Comparison of ENCODE assay signal across 19 mouse cellular contexts in the genomic region with DNA sequence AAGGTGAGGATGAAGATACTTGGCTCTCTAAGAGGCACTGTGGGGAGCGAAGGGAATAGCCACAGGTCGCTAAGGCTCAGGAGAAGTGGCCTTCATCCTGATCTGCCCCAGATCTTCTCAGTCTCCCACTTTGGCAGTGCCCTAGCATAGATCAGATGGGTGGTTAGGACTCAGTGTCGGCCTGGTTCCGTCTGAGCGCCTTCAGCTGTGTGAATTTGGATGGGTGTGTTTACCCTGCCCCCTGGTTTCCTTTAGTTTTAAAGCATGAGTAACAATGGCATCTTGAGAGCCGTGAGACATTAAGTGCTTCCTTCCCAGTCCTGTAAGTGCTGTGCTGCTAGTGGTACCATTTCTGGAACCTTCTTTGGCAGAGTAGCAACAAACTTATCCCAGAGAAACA. TPM values are rescaled to one million over a fixed set of nuclear protein-coding genes. Genes with fewer than 3 reads are reported as not detected.
DNase-seq lines count a peak whose midpoint lies in the region; ATAC-seq and TF ChIP-seq lines count a peak whose summit lies in the region.
"Had no signal": no experiment of that assay in that cellular context is flagged by ENCODE, and none has a peak within 500 bp of the region (broad histone marks: within the 10 kb centered on the region; RNA-seq: fewer than 3 reads in every experiment).

No protein-coding gene starts in this region.

- no peak for TF ChIP-seq CTCF in small intestine, adult 2 months (IDR thresholded peaks at IDR 0.05; ENCODE audit: extremely low read depth, insufficient read length, insufficient replicate concordance, low read depth, low read length)

- no peaks in the 10 kb centered on the region for H3K9me3 ChIP-seq in liver, embryonic 11.5 days (ENCODE audit: control insufficient read depth, low read length)
- H3K9me3 ChIP-seq in liver, embryonic 13.5 days (replicated peaks), result no peaks in the 10 kb centered on the region
- H3K9me3 ChIP-seq: forebrain, embryonic 13.5 days; heart, embryonic 10.5 days; hindbrain, embryonic 12.5 days; limb, embryonic 13.5 days; neural tube, embryonic 13.5 days had no signal

- H3K4me2 ChIP-seq in liver, embryonic 11.5 days, result peak overlapping the region; percentile 90
- H3K4me2 ChIP-seq in liver, embryonic 13.5 days, result peak overlapping the region; percentile 95
- H3K4me2 ChIP-seq: forebrain, embryonic 13.5 days; hindbrain, embryonic 12.5 days; limb, embryonic 13.5 days had no signal

- peak; percentile 87 for DNase-seq in heart, adult 11 months
- DNase-seq in heart, postnatal 36 days, result no peak
- no peak for DNase-seq in liver, embryonic 11.5 days (ENCODE audit: low spot score)
- DNase-seq in liver, result no peak
- DNase-seq in liver, embryonic 13.5 days, result no peak
- DNase-seq in lung, postnatal 36 days, result no peak
- no peak for DNase-seq in T-cell, adult 2 months (ENCODE audit: low spot score)
- DNase-seq: adrenal gland, adult 2 months; cerebellum, adult 8-10 months; gastrocnemius, postnatal 36 days; heart, postnatal 10 days; midbrain, embryonic 14.5 days had no signal

- TF ChIP-seq POLR2A in small intestine, adult 2 months (IDR thresholded peaks at IDR 0.05; ENCODE audit: low read depth, low read length), result no peak

- peaks cover 78% of the 10 kb centered on the region for H3K4me1 ChIP-seq in liver, embryonic 11.5 days (replicated peaks; ENCODE audit: control insufficient read depth, insufficient read depth, low read length)
- peaks cover 96% of the 10 kb centered on the region for H3K4me1 ChIP-seq in liver, embryonic 13.5 days (replicated peaks)
- H3K4me1 ChIP-seq in small intestine, adult 2 months (ENCODE audit: control insufficient read depth, insufficient read depth, insufficient read length, low read length), result peaks cover 5% of the 10 kb centered on the region

- H3K36me3 ChIP-seq in liver, embryonic 11.5 days (ENCODE audit: control insufficient read depth, insufficient read depth, low read length), result no peaks in the 10 kb centered on the region
- peaks cover 63% of the 10 kb centered on the region for H3K36me3 ChIP-seq in liver, embryonic 13.5 days
- no peaks in the 10 kb centered on the region for H3K36me3 ChIP-seq in small intestine, adult 2 months (ENCODE audit: control insufficient read depth, insufficient read depth, low read length)
- H3K36me3 ChIP-seq: heart, embryonic 10.5 days; hindbrain, embryonic 12.5 days; limb, embryonic 13.5 days; neural tube, embryonic 13.5 days had no signal

- ATAC-seq in liver, embryonic 11.5 days (replicated peaks; ENCODE audit: low FRiP score), result no peak
- no peak for ATAC-seq in liver, embryonic 13.5 days (ENCODE audit: low read depth)
- ATAC-seq: forebrain, embryonic 13.5 days had no signal

- H3K4me3 ChIP-seq in liver, embryonic 11.5 days (ENCODE audit: low read depth, low read length), result peak overlapping the region; percentile 21; the same call in 1 of the 2 replicates
- H3K4me3 ChIP-seq in liver, embryonic 13.5 days (replicated peaks), result peak overlapping the region; percentile 82
- no peak overlapping the region for H3K4me3 ChIP-seq in small intestine, adult 2 months (ENCODE audit: low read depth, low read length)
- H3K4me3 ChIP-seq: forebrain, embryonic 13.5 days; heart, embryonic 10.5 days; hindbrain, embryonic 12.5 days; limb, embryonic 13.5 days; neural tube, embryonic 13.5 days had no signal

- H3K27ac ChIP-seq in liver, embryonic 11.5 days (ENCODE audit: low read depth, low read length), result no peak overlapping the region
- H3K27ac ChIP-seq in liver, embryonic 13.5 days, result peak overlapping the region; percentile 98
- peak overlapping the region; percentile 53; the same call in 1 of the 2 replicates for H3K27ac ChIP-seq in small intestine, adult 2 months (ENCODE audit: insufficient read depth, low read depth, low read length)
- H3K27ac ChIP-seq: forebrain, embryonic 13.5 days; heart, embryonic 10.5 days; hindbrain, embryonic 12.5 days; limb, embryonic 13.5 days; neural tube, embryonic 13.5 days had no signal

- intact Hi-C loops in heart, postnatal 36 days (cut with DNase I), result no loop called here

- H3K9ac ChIP-seq in liver, embryonic 11.5 days (ENCODE audit: low read depth, low read length), result 0 out of 2 replicates have a peak overlapping the region, but pooled peaks have one; percentile 1
- H3K9ac ChIP-seq in liver, embryonic 13.5 days, result peak overlapping the region; percentile 95; the same call in 1 of the 2 replicates
- H3K9ac ChIP-seq: forebrain, embryonic 13.5 days; hindbrain, embryonic 12.5 days; limb, embryonic 13.5 days; neural tube, embryonic 13.5 days had no signal

- H3K27me3 ChIP-seq in liver, embryonic 11.5 days (replicated peaks; ENCODE audit: control insufficient read depth, insufficient read depth, low read length), result no peaks in the 10 kb centered on the region
- H3K27me3 ChIP-seq in liver, embryonic 13.5 days, result no peaks in the 10 kb centered on the region
- H3K27me3 ChIP-seq in small intestine, adult 2 months (ENCODE audit: control insufficient read depth, insufficient read depth, low read length), result no peaks in the 10 kb centered on the region
- H3K27me3 ChIP-seq: forebrain, embryonic 13.5 days; hindbrain, embryonic 12.5 days; neural tube, embryonic 13.5 days had no signal

- WGBS in liver, embryonic 11.5 days, result 45% methylated on average over 6 of the region's 6 CpGs
- 36% methylated on average over 6 of the region's 6 CpGs for WGBS in liver, embryonic 13.5 days (ENCODE audit: insufficient replicate concordance)
- 77% methylated on average over 6 of the region's 6 CpGs for WGBS in small intestine, adult 2 months

RNA-seq across cellular contexts. Expression of a gene that starts 14.1 kb away (rescaled TPM):
- 10 to 100 TPM; 42.5 to 62.0 TPM for total RNA-seq in heart, postnatal 36 days (2021)
- polyA plus RNA-seq in liver, embryonic 11.5 days (2014; fragmentation: Nextera tagmentation; extraction: Ambion mirVana), result 125 and 137 TPM in 2 replicates
- 42.7 and 55.6 TPM in 2 replicates for polyA plus RNA-seq in liver, embryonic 13.5 days (2015; fragmentation: Nextera tagmentation; extraction: Ambion mirVana)
- polyA plus RNA-seq in small intestine, adult 2 months (2012; rRNA removed), result 32.3 and 36.4 TPM in 2 replicates

RNA-seq across cellular contexts. Expression of a gene that starts 28.9 kb away (rescaled TPM):
- 1 to 10 TPM; 1.9 to 2.1 TPM for total RNA-seq in heart, postnatal 36 days (2021)
- 11.8 and 11.9 TPM in 2 replicates for polyA plus RNA-seq in liver, embryonic 11.5 days (2014; fragmentation: Nextera tagmentation; extraction: Ambion mirVana)
- polyA plus RNA-seq in liver, embryonic 13.5 days (2015; fragmentation: Nextera tagmentation; extraction: Ambion mirVana), result 5.5 and 6.0 TPM in 2 replicates
- 3.5 and 7.6 TPM in 2 replicates for polyA plus RNA-seq in small intestine, adult 2 months (2012; rRNA removed)
- total RNA-seq: CH12.LX had no signal
